Mouse (Mus musculus) adipose tissue, adult 10 weeks (tissue): ENCODE data around the gene 2300002M23Rik. TPM values are rescaled to one million over a fixed set of nuclear protein-coding genes. Genes with fewer than 3 reads are reported as not detected.

Source experiments
- polyA plus RNA-seq: library from polyadenylated mRNA; stranded (reverse); fragments of 350-450 nt; fragmentation: Illumina TruSeq; extraction: RNeasy Lipid Tissue Mini Kit (QIAGEN cat#74804); gene quantifications from one replicate; pipeline ENCODE4 v1.2.3, GENCODE M21; 2014; ENCODE audit warnings: low read depth, low replicate concordance

2300002M23Rik gene
- 0.65 TPM for polyA plus RNA-seq

GRCm38 (mm10) chr17:35567150-35567549, at the start of gene 2300002M23Rik:
TSS of gene 2300002M23Rik (plus strand) at chr17:35567450.

GRCm38 (mm10) chr17:35532901-35533300, 34.3 kb upstream of the 2300002M23Rik start, which contains the start of gene Psors1c2:
TSS of gene Psors1c2 (plus strand) at chr17:35533201.

GRCm38 (mm10) chr17:35551881-35552414, 15.3 kb upstream of the 2300002M23Rik start, which contains the start of gene Cdsn:
TSS of gene Cdsn (plus strand) at chr17:35552128.

GRCm38 (mm10) chr17:35601249-35601648, 34.0 kb downstream of the 2300002M23Rik start, which contains the start of gene Sfta2:
TSS of gene Sfta2 (plus strand) at chr17:35601549.

Other genes with a start within 250 kb of the 2300002M23Rik start
- gene H2-Q1, start 247.0 kb upstream of the 2300002M23Rik start, polyA plus RNA-seq = not detected
- gene H2-Q2, start 225.2 kb upstream of the 2300002M23Rik start, polyA plus RNA-seq = 3.6 TPM
- gene H2-Q4, start 187.8 kb upstream of the 2300002M23Rik start, polyA plus RNA-seq = 52.9 TPM
- gene H2-Q6, start 142.6 kb upstream of the 2300002M23Rik start, polyA plus RNA-seq = 27.5 TPM
- gene H2-Q7, start 128.3 kb upstream of the 2300002M23Rik start, polyA plus RNA-seq = 30.0 TPM
- 6.2 TPM for gene H2-Q10, start 97.4 kb upstream of the 2300002M23Rik start, polyA plus RNA-seq
- gene Pou5f1, start 61.4 kb upstream of the 2300002M23Rik start, polyA plus RNA-seq = not detected
- 6.6 TPM for gene Tcf19, start 50.6 kb upstream of the 2300002M23Rik start, polyA plus RNA-seq
- 13.5 TPM for gene Cchcr1, start 50.4 kb upstream of the 2300002M23Rik start, polyA plus RNA-seq
- gene Psors1c2, start 34.2 kb upstream of the 2300002M23Rik start, polyA plus RNA-seq = not detected
- 27.1 TPM for gene Cdsn, start 15.3 kb upstream of the 2300002M23Rik start, polyA plus RNA-seq
- gene Sfta2, start 34.1 kb downstream of the 2300002M23Rik start, polyA plus RNA-seq = 0.82 TPM
- gene Gm9573, start 59.2 kb downstream of the 2300002M23Rik start, polyA plus RNA-seq = not detected
- not detected for gene Mucl3, start 76.2 kb downstream of the 2300002M23Rik start, polyA plus RNA-seq
- gene Vars2, start 100.1 kb downstream of the 2300002M23Rik start, polyA plus RNA-seq = 13.1 TPM
- 14.5 TPM for gene Gtf2h4, start 106.3 kb downstream of the 2300002M23Rik start, polyA plus RNA-seq
- 40.9 TPM for gene Ddr1, start 137.2 kb downstream of the 2300002M23Rik start, polyA plus RNA-seq